Mouse (Mus musculus): ENCODE measurements around the gene Etl4. TPM values are rescaled to one million over a fixed set of nuclear protein-coding genes. Genes with fewer than 3 reads are reported as not detected.

Etl4 gene
- polyA plus RNA-seq, 1 experiment from 2014 or later, result 3.8 TPM

- no peak overlapping the region for H3K9ac ChIP-seq (replicated peaks)
- H3K4me2 ChIP-seq (replicated peaks), result no peak overlapping the region
- H3K4me1 ChIP-seq (replicated peaks), result peaks cover 5% of the 10 kb centered on the region; the same call in 1 of the 2 replicates
- no peak for ATAC-seq
- WGBS, result 12% methylated on average over 2 of the region's 2 CpGs
- H3K9me3 ChIP-seq, result no peaks in the 10 kb centered on the region
- H3K4me3 ChIP-seq (replicated peaks), result no peak overlapping the region
- H3K36me3 ChIP-seq, result no peaks in the 10 kb centered on the region
- no peak overlapping the region for H3K27ac ChIP-seq
- H3K27me3 ChIP-seq, result no peaks in the 10 kb centered on the region
These were observed 576.7 kb downstream of the Etl4 start for GRCm38 (mm10) chr2:20486137-20486788.

- Histone ChIP-seq H3K9me3 (0 out of 2 replicates have a peak, but pooled peaks cover 4% of the 10 kb centered on the region), H3K27ac (no peak overlapping the region), H3K4me1 (replicated peaks) (peaks cover 5% of the 10 kb centered on the region; the same call in 1 of the 2 replicates), H3K4me3 (replicated peaks) (no peak overlapping the region), H3K4me2 (replicated peaks) (no peak overlapping the region), H3K27me3 (no peaks in the 10 kb centered on the region), H3K36me3 (no peaks in the 10 kb centered on the region), H3K9ac (replicated peaks) (no peak overlapping the region)
- 93% methylated on average over 3 of the region's 3 CpGs for WGBS
- ATAC-seq, result no peak
These were observed 579.5 kb downstream of the Etl4 start for GRCm38 (mm10) chr2:20489090-20489489.

- H3K27me3 ChIP-seq, result no peaks in the 10 kb centered on the region
- H3K9me3 ChIP-seq, result 0 out of 2 replicates have a peak, but pooled peaks cover 4% of the 10 kb centered on the region
- no peak overlapping the region for H3K4me3 ChIP-seq (replicated peaks)
- WGBS, result 37% methylated on average over 2 of the region's 2 CpGs
- H3K4me1 ChIP-seq (replicated peaks), result no peaks in the 10 kb centered on the region
- no peak overlapping the region for H3K9ac ChIP-seq (replicated peaks)
- no peak for ATAC-seq
- no peak overlapping the region for H3K4me2 ChIP-seq (replicated peaks)
- no peaks in the 10 kb centered on the region for H3K36me3 ChIP-seq
- H3K27ac ChIP-seq, result no peak overlapping the region
These were observed 582.5 kb downstream of the Etl4 start for GRCm38 (mm10) chr2:20492125-20492524.

GRCm38 (mm10) chr2:20493806-20494205 lies 584.2 kb downstream of the Etl4 start:
- Histone ChIP-seq H3K4me2 (replicated peaks) (no peak overlapping the region), H3K9me3 (0 out of 2 replicates have a peak, but pooled peaks cover 4% of the 10 kb centered on the region), H3K36me3 (no peaks in the 10 kb centered on the region), H3K9ac (replicated peaks) (no peak overlapping the region), H3K27ac (no peak overlapping the region), H3K27me3 (no peaks in the 10 kb centered on the region), H3K4me1 (replicated peaks) (no peaks in the 10 kb centered on the region), H3K4me3 (replicated peaks) (no peak overlapping the region)
- WGBS, result 81% methylated on average over 2 of the region's 2 CpGs
- ATAC-seq, result no peak

- Histone ChIP-seq H3K27ac (no peak overlapping the region), H3K4me3 (replicated peaks) (no peak overlapping the region), H3K4me1 (replicated peaks) (no peaks in the 10 kb centered on the region), H3K9ac (replicated peaks) (no peak overlapping the region), H3K4me2 (replicated peaks) (no peak overlapping the region), H3K27me3 (no peaks in the 10 kb centered on the region), H3K9me3 (0 out of 2 replicates have a peak, but pooled peaks cover 4% of the 10 kb centered on the region), H3K36me3 (no peaks in the 10 kb centered on the region)
- 0 out of 2 replicates have a peak, but pooled peaks have one; percentile 63 for ATAC-seq
- 14% methylated on average over 3 of the region's 3 CpGs for WGBS
These were observed 585.1 kb downstream of the Etl4 start for GRCm38 (mm10) chr2:20494666-20495065.

- no peak overlapping the region for H3K4me3 ChIP-seq (replicated peaks)
- no peaks in the 10 kb centered on the region for H3K4me1 ChIP-seq (replicated peaks)
- no peak overlapping the region for H3K9ac ChIP-seq (replicated peaks)
- 21% methylated on average over 8 of the region's 8 CpGs for WGBS
- no peak overlapping the region for H3K27ac ChIP-seq
- no peak overlapping the region for H3K4me2 ChIP-seq (replicated peaks)
- no peaks in the 10 kb centered on the region for H3K36me3 ChIP-seq
- ATAC-seq, result no peak
- H3K9me3 ChIP-seq, result 0 out of 2 replicates have a peak, but pooled peaks cover 9% of the 10 kb centered on the region
- H3K27me3 ChIP-seq, result no peaks in the 10 kb centered on the region
These were observed 586.7 kb downstream of the Etl4 start for GRCm38 (mm10) chr2:20496219-20496800.

GRCm38 (mm10) chr2:20507832-20508723 lies 598.5 kb downstream of the Etl4 start:
- Histone ChIP-seq H3K4me1 (replicated peaks) (no peaks in the 10 kb centered on the region), H3K27ac (no peak overlapping the region), H3K36me3 (no peaks in the 10 kb centered on the region), H3K4me2 (replicated peaks) (no peak overlapping the region), H3K9ac (replicated peaks) (no peak overlapping the region), H3K27me3 (no peaks in the 10 kb centered on the region), H3K4me3 (replicated peaks) (no peak overlapping the region), H3K9me3 (no peaks in the 10 kb centered on the region)
- whole genome bisulfite sequencing, result 57% methylated on average over 6 of the region's 6 CpGs
- no peak for ATAC-seq

- no peak overlapping the region for H3K4me3 ChIP-seq (replicated peaks)
- no peak overlapping the region for H3K9ac ChIP-seq (replicated peaks)
- 79% methylated on average over 3 of the region's 3 CpGs for WGBS
- no peak overlapping the region for H3K4me2 ChIP-seq (replicated peaks)
- H3K27me3 ChIP-seq, result no peaks in the 10 kb centered on the region
- H3K36me3 ChIP-seq, result no peaks in the 10 kb centered on the region
- no peak overlapping the region for H3K27ac ChIP-seq
- no peaks in the 10 kb centered on the region for H3K4me1 ChIP-seq (replicated peaks)
- no peak for ATAC-seq
- H3K9me3 ChIP-seq, result no peaks in the 10 kb centered on the region
These were observed 599.1 kb downstream of the Etl4 start for GRCm38 (mm10) chr2:20508724-20509052.

GRCm38 (mm10) chr2:20510061-20510460 lies 600.5 kb downstream of the Etl4 start:
- Histone ChIP-seq H3K9me3 (peaks cover 2% of the 10 kb centered on the region; the same call in 1 of the 2 replicates), H3K27ac (no peak overlapping the region), H3K36me3 (no peaks in the 10 kb centered on the region), H3K9ac (replicated peaks) (no peak overlapping the region), H3K27me3 (no peaks in the 10 kb centered on the region), H3K4me2 (replicated peaks) (no peak overlapping the region), H3K4me1 (replicated peaks) (no peaks in the 10 kb centered on the region), H3K4me3 (replicated peaks) (no peak overlapping the region)
- 89% methylated on average over 2 of the region's 2 CpGs for WGBS
- no peak for ATAC-seq

- Histone ChIP-seq H3K9ac (replicated peaks) (no peak overlapping the region), H3K27me3 (peaks cover 17% of the 10 kb centered on the region), H3K4me3 (replicated peaks) (no peak overlapping the region), H3K4me2 (replicated peaks) (no peak overlapping the region), H3K27ac (no peak overlapping the region), H3K9me3 (peaks cover 2% of the 10 kb centered on the region; the same call in 1 of the 2 replicates), H3K4me1 (replicated peaks) (peaks cover 21% of the 10 kb centered on the region), H3K36me3 (no peaks in the 10 kb centered on the region)
- WGBS, result 96% methylated on average over 8 of the region's 8 CpGs
- no peak for ATAC-seq
These were observed 606.8 kb downstream of the Etl4 start for GRCm38 (mm10) chr2:20516270-20516865.

- Histone ChIP-seq H3K4me1 (replicated peaks) (peaks cover 21% of the 10 kb centered on the region), H3K36me3 (no peaks in the 10 kb centered on the region), H3K4me2 (replicated peaks) (no peak overlapping the region), H3K9ac (replicated peaks) (no peak overlapping the region), H3K4me3 (replicated peaks) (no peak overlapping the region), H3K27me3 (peaks cover 26% of the 10 kb centered on the region), H3K9me3 (peaks cover 2% of the 10 kb centered on the region; the same call in 1 of the 2 replicates), H3K27ac (no peak overlapping the region)
- ATAC-seq, result no peak
- WGBS, result 87% methylated on average over 2 of the region's 2 CpGs
These were observed 608.3 kb downstream of the Etl4 start for GRCm38 (mm10) chr2:20517853-20518252.
